Mouse (Mus musculus): ENCODE measurements around the gene Gabrb3.

GRCm38 (mm10) chr7:57482896-57483295 is 63.4 kb downstream of the Gabrb3 start:
- TF ChIP-seq GATA1 (IDR thresholded peaks at IDR 0.05; ENCODE audit: borderline replicate concordance, low read length) = no peak
- no peak for TF ChIP-seq FLI1 (IDR thresholded peaks at IDR 0.05; ENCODE audit: low read length)

Data from megakaryocyte, embryonic 14.5 days (primary cell).